Comparison of ENCODE assay signal across 7 mouse cellular contexts in genomic region chr17:25471418-25471817, GRCm38 (mm10). TPM values are rescaled to one million over a fixed set of nuclear protein-coding genes. Genes with fewer than 3 reads are reported as not detected.
DNase-seq lines count a peak whose midpoint lies in the region; ATAC-seq lines count a peak whose summit lies in the region.

No protein-coding gene starts in this region.

- H3K36me3 ChIP-seq in heart, embryonic 15.5 days = no peaks in the 10 kb centered on the region
- H3K36me3 ChIP-seq in neural tube, embryonic 15.5 days = no peaks in the 10 kb centered on the region
- no peaks in the 10 kb centered on the region for H3K36me3 ChIP-seq in intestine, embryonic 15.5 days

- no peaks in the 10 kb centered on the region for H3K9me3 ChIP-seq in heart, embryonic 15.5 days (replicated peaks)
- H3K9me3 ChIP-seq in neural tube, embryonic 15.5 days (replicated peaks) = no peaks in the 10 kb centered on the region
- H3K9me3 ChIP-seq in intestine, embryonic 15.5 days = no peaks in the 10 kb centered on the region

- peaks cover 33% of the 10 kb centered on the region for H3K27me3 ChIP-seq in heart, embryonic 15.5 days
- H3K27me3 ChIP-seq in neural tube, embryonic 15.5 days (replicated peaks) = peaks cover 39% of the 10 kb centered on the region
- H3K27me3 ChIP-seq in intestine, embryonic 15.5 days (replicated peaks) = peaks cover 9% of the 10 kb centered on the region

- peaks cover 52% of the 10 kb centered on the region for H3K4me1 ChIP-seq in heart, embryonic 15.5 days (replicated peaks)
- peaks cover 18% of the 10 kb centered on the region for H3K4me1 ChIP-seq in neural tube, embryonic 15.5 days
- H3K4me1 ChIP-seq in intestine, embryonic 15.5 days (replicated peaks) = peaks cover 10% of the 10 kb centered on the region

- H3K9ac ChIP-seq in heart, embryonic 15.5 days = no peak overlapping the region
- H3K9ac ChIP-seq in neural tube, embryonic 15.5 days (replicated peaks) = no peak overlapping the region
- H3K9ac ChIP-seq in intestine, embryonic 15.5 days = no peak overlapping the region

- peak overlapping the region; percentile 51 for H3K4me2 ChIP-seq in heart, embryonic 15.5 days
- H3K4me2 ChIP-seq in neural tube, embryonic 15.5 days = peak overlapping the region; percentile 23
- H3K4me2 ChIP-seq in intestine, embryonic 15.5 days (replicated peaks) = no peak overlapping the region

- DNase-seq in left cerebral cortex, adult 18-20 months (ENCODE audit: low spot score in 2 of 2) = peak; percentile 24 to 27
- no peak for DNase-seq in left cerebral cortex, adult 9 months (ENCODE audit: low spot score in 2 of 2)
- peak; percentile 39 to 53 for DNase-seq in kidney, postnatal 4 days

- no peak for ATAC-seq in heart, embryonic 15.5 days (replicated peaks; ENCODE audit: insufficient number of reproducible peaks, insufficient read depth, low FRiP score, low read depth)
- peak; percentile 35; the same call in 1 of the 2 replicates for ATAC-seq in neural tube, embryonic 15.5 days (ENCODE audit: low FRiP score)
- no peak for ATAC-seq in intestine, embryonic 15.5 days
- no peak for ATAC-seq in frontal cortex, adult (ENCODE audit: low TSS enrichment)

- 42% methylated on average over 8 of the region's 8 CpGs for WGBS in heart, embryonic 15.5 days
- WGBS in neural tube, embryonic 15.5 days = 32% methylated on average over 8 of the region's 8 CpGs
- 27% methylated on average over 8 of the region's 8 CpGs for WGBS in intestine, embryonic 15.5 days

- H3K4me3 ChIP-seq in heart, embryonic 15.5 days = 0 out of 2 replicates have a peak overlapping the region, but pooled peaks have one; percentile 6
- H3K4me3 ChIP-seq in neural tube, embryonic 15.5 days (replicated peaks) = no peak overlapping the region
- no peak overlapping the region for H3K4me3 ChIP-seq in intestine, embryonic 15.5 days (replicated peaks)

- H3K27ac ChIP-seq in heart, embryonic 15.5 days = no peak overlapping the region
- H3K27ac ChIP-seq in neural tube, embryonic 15.5 days (replicated peaks) = no peak overlapping the region
- no peak overlapping the region for H3K27ac ChIP-seq in intestine, embryonic 15.5 days

RNA-seq across cellular contexts. Expression of gene Tekt4, which starts 17.0 kb away (rescaled TPM):
- total RNA-seq in left cerebral cortex, adult 18-20 months (2021) = 1 to 10 TPM in 1 of 2 experiments, under 1 TPM in 1; 0.49 to 1.2 TPM
- 0.41 and 0.45 TPM in 2 replicates for polyA plus RNA-seq in heart, embryonic 15.5 days (2015; fragmentation: Nextera tagmentation; extraction: Ambion mirVana)
- polyA plus RNA-seq in neural tube, embryonic 15.5 days (2015; fragmentation: Nextera tagmentation; extraction: Ambion mirVana) = 0.67 and 0.84 TPM in 2 replicates
- polyA plus RNA-seq in intestine, embryonic 15.5 days (2015; fragmentation: Nextera tagmentation; extraction: Ambion mirVana) = not detected in 2 replicates

RNA-seq across cellular contexts. Expression of gene Sstr5, which starts 25.7 kb away (rescaled TPM):
- total RNA-seq in left cerebral cortex, adult 18-20 months (2021) = 1 to 10 TPM in 1 of 2 experiments, under 1 TPM in 1; 0.75 to 1.1 TPM
- 0.06 and 0.20 TPM in 2 replicates for polyA plus RNA-seq in heart, embryonic 15.5 days (2015; fragmentation: Nextera tagmentation; extraction: Ambion mirVana)
- 0.64 and 0.93 TPM in 2 replicates for polyA plus RNA-seq in neural tube, embryonic 15.5 days (2015; fragmentation: Nextera tagmentation; extraction: Ambion mirVana)
- polyA plus RNA-seq in intestine, embryonic 15.5 days (2015; fragmentation: Nextera tagmentation; extraction: Ambion mirVana) = 0.49 and 0.73 TPM in 2 replicates

RNA-seq across cellular contexts. Expression of gene Cacna1h, which starts 37.8 kb away (rescaled TPM):
- 10 to 100 TPM; 39.6 to 43.7 TPM for total RNA-seq in left cerebral cortex, adult 18-20 months (2021)
- 5.5 and 6.5 TPM in 2 replicates for polyA plus RNA-seq in heart, embryonic 15.5 days (2015; fragmentation: Nextera tagmentation; extraction: Ambion mirVana)
- polyA plus RNA-seq in neural tube, embryonic 15.5 days (2015; fragmentation: Nextera tagmentation; extraction: Ambion mirVana) = 10.1 and 10.9 TPM in 2 replicates
- polyA plus RNA-seq in intestine, embryonic 15.5 days (2015; fragmentation: Nextera tagmentation; extraction: Ambion mirVana) = 4.3 and 4.6 TPM in 2 replicates

Comparison
In these comparisons a context has a peak if more than half of its experiments do, and no peak if none do; other contexts are left out.
1. DNase-seq: peak in left cerebral cortex, adult 18-20 months (2 of 2) and kidney, postnatal 4 days (2 of 2); none in left cerebral cortex, adult 9 months (0 of 2).